9 mouse cellular contexts compared by ENCODE assay signal in genomic region chr14:25108701-25109290, GRCm38 (mm10).
A peak's percentile ranks its signal among the peaks of the same experiment; 100 is the strongest.
DNase-seq lines count a peak whose midpoint lies in the region; ATAC-seq lines count a peak whose summit lies in the region.
"Had no signal": no experiment of that assay in that cellular context is flagged by ENCODE, and none has a peak within 500 bp of the region (broad histone marks: within the 10 kb centered on the region; RNA-seq: fewer than 3 reads in every experiment).

No protein-coding gene starts in this region.

- peaks cover 67% of the 10 kb centered on the region for H3K4me1 ChIP-seq in forebrain, embryonic 10.5 days
- H3K4me1 ChIP-seq in kidney, embryonic 15.5 days = peaks cover 43% of the 10 kb centered on the region
- H3K4me1 ChIP-seq in stomach, embryonic 16.5 days (ENCODE audit: control insufficient read depth, insufficient read depth, low read length) = peaks cover 15% of the 10 kb centered on the region

- peak overlapping the region; percentile 95 for H3K27ac ChIP-seq in forebrain, embryonic 10.5 days
- peak overlapping the region; percentile 96 for H3K27ac ChIP-seq in kidney, embryonic 15.5 days
- H3K27ac ChIP-seq in stomach, embryonic 16.5 days (ENCODE audit: low read length) = peak overlapping the region; percentile 53

- ATAC-seq in kidney, embryonic 15.5 days (replicated peaks; ENCODE audit: low FRiP score) = peak; percentile 95
- ATAC-seq in stomach, embryonic 16.5 days (ENCODE audit: insufficient read depth, low FRiP score) = peak; percentile 84; the same call in 1 of the 2 replicates
- no peak for ATAC-seq in megakaryocyte, adult 5-6 weeks (ENCODE audit: poor library complexity, severe bottlenecking)

- no peaks in the 10 kb centered on the region for H3K27me3 ChIP-seq in forebrain, embryonic 10.5 days (ENCODE audit: poor library complexity, severe bottlenecking)
- H3K27me3 ChIP-seq in kidney, embryonic 15.5 days = no peaks in the 10 kb centered on the region
- no peaks in the 10 kb centered on the region for H3K27me3 ChIP-seq in stomach, embryonic 16.5 days (ENCODE audit: control insufficient read depth, insufficient read depth, low read length)

- H3K9me3 ChIP-seq in forebrain, embryonic 10.5 days = no peaks in the 10 kb centered on the region
- no peaks in the 10 kb centered on the region for H3K9me3 ChIP-seq in kidney, embryonic 15.5 days (replicated peaks)
- no peaks in the 10 kb centered on the region for H3K9me3 ChIP-seq in stomach, embryonic 16.5 days (replicated peaks; ENCODE audit: control insufficient read depth, low read length)

- H3K36me3 ChIP-seq in forebrain, embryonic 10.5 days (replicated peaks) = no peaks in the 10 kb centered on the region
- no peaks in the 10 kb centered on the region for H3K36me3 ChIP-seq in kidney, embryonic 15.5 days
- H3K36me3 ChIP-seq in stomach, embryonic 16.5 days (ENCODE audit: control insufficient read depth, insufficient read depth, low read length) = no peaks in the 10 kb centered on the region

- peak overlapping the region; percentile 47 for H3K4me2 ChIP-seq in kidney, embryonic 15.5 days
- H3K4me2 ChIP-seq in stomach, embryonic 16.5 days (ENCODE audit: low read depth, low read length) = peak overlapping the region; percentile 43

- WGBS in forebrain, embryonic 10.5 days = 1% methylated on average over 8 of the region's 8 CpGs
- 1% methylated on average over 8 of the region's 8 CpGs for WGBS in kidney, embryonic 15.5 days
- 8% methylated on average over 8 of the region's 8 CpGs for WGBS in stomach, embryonic 16.5 days

- H3K9ac ChIP-seq in kidney, embryonic 15.5 days = 0 out of 2 replicates have a peak overlapping the region, but pooled peaks have one; percentile 16
- H3K9ac ChIP-seq in stomach, embryonic 16.5 days (ENCODE audit: low read length) = peak overlapping the region; percentile 41; the same call in 1 of the 2 replicates

- peak overlapping the region; percentile 30 for H3K4me3 ChIP-seq in forebrain, embryonic 10.5 days
- H3K4me3 ChIP-seq in kidney, embryonic 15.5 days (replicated peaks) = peak overlapping the region; percentile 5; the same call in 1 of the 2 replicates
- peak overlapping the region; percentile 16; the same call in 1 of the 2 replicates for H3K4me3 ChIP-seq in stomach, embryonic 16.5 days (replicated peaks; ENCODE audit: low read length)
- H3K4me3 ChIP-seq: erythroblast, embryonic 14.5 days had no signal

- peak; percentile 42 for DNase-seq in adrenal gland, postnatal 10 days
- no peak for DNase-seq in adrenal gland, postnatal 25 days
- peak; percentile 16 for DNase-seq in 416B (ENCODE audit: low read depth)
- peak; percentile 94 for DNase-seq in forebrain, embryonic 10.5 days (ENCODE audit: extremely low spot score, low spot score)
- DNase-seq in lung, postnatal 36 days = peak; percentile 11
